Mouse (Mus musculus) inflammation-experienced regulatory T-cells (primary cell): ENCODE data around the gene Lrig2. TPM values are rescaled to one million over a fixed set of nuclear protein-coding genes. Genes with fewer than 3 reads are reported as not detected.

ENCODE experiments used
- polyA plus RNA-seq, 2 experiments: library from polyadenylated mRNA; unstranded; fragments of 100-300 nt; shearing (Covaris generic); gene quantifications; one replicate each; pipeline ENCODE4 v1.2.1; 2017

Lrig2 gene
- 10 to 100 TPM; 27.0 to 32.3 TPM for polyA plus RNA-seq

GRCm38 (mm10) chr3:104511538-104512423 is at the start of gene Lrig2:
Lrig2 (minus strand) TSS chr3:104511918.

Other genes starting within 250 kb of the Lrig2 start
- 10 to 100 TPM; 18.7 to 21.4 TPM for gene Slc16a1, start 126.8 kb upstream of the Lrig2 start, polyA plus RNA-seq